Mouse (Mus musculus): ENCODE results near the gene Crbn.

DNA sequence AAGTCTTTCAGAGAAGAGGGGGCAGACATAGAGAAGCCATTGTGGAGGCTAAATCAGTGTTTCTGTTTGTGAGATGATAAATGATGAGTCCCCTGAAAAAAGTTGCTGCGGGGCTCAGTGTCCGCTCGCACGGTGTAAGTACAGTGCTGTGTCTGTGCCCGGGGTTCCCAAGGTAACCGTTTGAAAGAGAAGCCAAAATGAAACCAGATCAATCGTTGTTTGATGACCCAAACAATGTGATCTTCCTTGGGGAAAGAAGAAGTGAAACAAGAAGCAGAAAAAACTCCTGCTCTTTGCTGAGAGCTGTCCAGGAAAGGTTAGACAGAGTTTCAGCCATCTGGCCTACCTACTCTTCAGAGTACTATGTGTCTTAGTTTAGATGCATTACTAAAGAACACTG lies 49.6 kb downstream of the Crbn start:
- TF ChIP-seq CTCF (IDR thresholded peaks at IDR 0.05; ENCODE audit: low read depth) (no peak), EP300 (IDR thresholded peaks at IDR 0.05; ENCODE audit: low read depth) (no peak)
